Mouse (Mus musculus): ENCODE results near the gene Dock4. TPM values are rescaled to one million over a fixed set of nuclear protein-coding genes. Genes with fewer than 3 reads are reported as not detected.

Gene Dock4
- total RNA-seq, 2 experiments from 2014 or later, result 253 to 265 TPM

GRCm38 (mm10) chr12:40657229-40657885 is 211.6 kb downstream of the Dock4 start:
- Histone ChIP-seq H3K27ac (peak overlapping the region; percentile 55; the same call in 1 of the 2 replicates), H3K4me3 (no peak overlapping the region)
- no peak for TF ChIP-seq CTCF (conservative IDR thresholded peaks at IDR 0.05)
- DNase-seq (ENCODE audit: low spot score in 2 of 2), result no peak

DNA sequence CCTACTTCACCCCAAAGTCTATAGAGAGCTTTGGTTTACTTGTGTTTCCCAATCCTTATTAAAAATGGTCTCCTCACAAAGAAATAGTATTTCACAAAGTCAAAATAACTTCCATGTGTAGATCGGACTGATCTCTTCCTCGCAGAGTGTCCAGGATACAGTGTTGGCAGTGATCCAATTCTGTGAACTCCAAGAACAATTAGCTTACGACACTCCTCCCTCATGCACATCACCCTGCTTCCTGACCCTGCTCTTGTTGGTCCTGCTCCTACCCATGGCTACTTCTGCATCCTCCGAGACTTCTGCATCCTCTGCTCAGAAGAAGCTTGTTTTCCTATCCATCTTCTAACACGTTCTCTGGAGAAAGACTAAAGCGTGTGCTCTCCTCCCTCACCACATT is 213.9 kb downstream of the Dock4 start:
- Histone ChIP-seq H3K4me3 (no peak overlapping the region), H3K27ac (no peak overlapping the region)
- DNase-seq (ENCODE audit: low spot score in 2 of 2), result no peak
- no peak for TF ChIP-seq CTCF (conservative IDR thresholded peaks at IDR 0.05)

DNA sequence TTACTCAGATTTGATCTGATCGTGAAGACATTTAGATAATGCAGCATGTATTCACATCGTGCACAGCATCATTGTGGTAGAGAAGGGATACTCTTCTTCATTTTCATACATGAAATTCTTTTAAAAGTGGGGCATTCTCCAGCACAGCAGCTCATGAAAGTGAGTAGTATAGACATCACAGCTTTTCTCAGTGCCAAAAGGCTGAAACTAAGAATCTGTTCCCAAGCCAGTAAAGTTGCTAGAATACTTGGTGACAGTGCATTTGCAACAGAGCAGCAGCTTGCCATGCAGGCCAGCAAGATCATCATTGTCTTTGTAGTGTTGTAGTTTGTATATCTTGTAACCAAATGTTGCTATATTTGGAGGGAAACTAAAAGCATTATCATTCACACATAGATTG is 223.7 kb downstream of the Dock4 start:
- Histone ChIP-seq H3K27ac (no peak overlapping the region), H3K4me3 (no peak overlapping the region)
- no peak for TF ChIP-seq CTCF (conservative IDR thresholded peaks at IDR 0.05)
- DNase-seq (ENCODE audit: low spot score in 2 of 2), result no peak

DNA sequence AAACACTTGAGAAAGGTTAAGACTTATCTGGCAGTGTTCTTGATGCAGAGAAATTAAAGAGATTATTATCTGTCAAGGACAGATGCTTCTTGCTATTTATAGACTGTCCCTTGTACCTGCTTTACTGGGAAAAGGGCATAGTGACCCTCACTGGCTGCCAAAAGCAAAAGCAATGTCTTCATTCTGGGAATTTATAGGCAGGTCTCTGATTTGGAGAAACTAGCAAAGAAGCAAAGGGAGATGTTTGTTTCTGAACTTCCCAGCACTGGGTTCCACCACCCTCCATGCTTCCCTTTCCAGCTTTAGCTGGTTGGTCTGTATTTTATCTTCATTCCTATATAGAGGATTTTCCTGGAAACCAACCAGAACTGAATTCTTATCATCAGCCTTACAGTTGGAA is 225.0 kb downstream of the Dock4 start:
- H3K27ac ChIP-seq, result no peak overlapping the region
- no peak for TF ChIP-seq CTCF (conservative IDR thresholded peaks at IDR 0.05)
- no peak overlapping the region for H3K4me3 ChIP-seq
- DNase-seq (ENCODE audit: low spot score in 2 of 2), result no peak

DNA sequence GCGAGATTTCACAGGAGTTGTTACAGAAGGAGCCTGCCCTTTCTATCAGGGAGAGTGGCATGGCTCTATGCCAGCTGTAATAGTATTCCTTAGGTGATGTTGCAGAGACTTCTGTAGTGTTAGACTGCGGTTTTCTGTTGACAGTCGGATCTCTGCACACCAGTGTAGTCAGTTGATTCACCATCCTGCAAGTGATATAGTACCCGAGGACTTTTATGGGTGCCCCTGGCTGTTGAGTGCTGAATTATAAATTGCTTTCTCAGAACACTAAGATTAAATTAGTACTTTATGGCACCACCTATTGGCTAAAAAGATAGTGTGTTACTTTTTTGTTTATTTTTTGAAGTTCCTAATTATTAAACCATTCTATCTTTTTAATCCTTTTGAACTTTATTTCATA is 234.0 kb downstream of the Dock4 start:
- TF ChIP-seq CTCF (conservative IDR thresholded peaks at IDR 0.05), result peak; percentile 73
- no peak overlapping the region for H3K27ac ChIP-seq
- DNase-seq (ENCODE audit: low spot score in 2 of 2), result no peak
- H3K4me3 ChIP-seq, result no peak overlapping the region

DNA sequence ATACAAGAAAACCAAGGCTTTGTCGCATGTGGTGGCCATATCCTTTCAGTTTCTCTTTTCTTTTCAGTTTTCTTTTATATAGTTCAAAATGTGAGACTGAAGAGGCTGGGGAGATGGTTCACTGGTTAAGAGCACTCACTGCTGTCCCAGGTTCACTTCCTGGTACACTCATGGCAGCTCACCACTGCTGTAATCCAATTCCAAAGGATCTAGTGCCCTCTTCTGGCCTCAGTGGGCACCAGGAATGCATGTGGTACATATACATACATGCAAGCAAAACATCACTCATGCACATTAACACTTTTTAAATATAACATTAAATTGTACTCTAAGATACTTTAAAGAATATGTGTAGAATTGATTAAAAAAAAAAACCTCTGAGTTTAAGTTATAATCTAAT is 234.8 kb downstream of the Dock4 start:
- peak; percentile 74 for TF ChIP-seq CTCF (conservative IDR thresholded peaks at IDR 0.05)
- no peak overlapping the region for H3K4me3 ChIP-seq
- no peak overlapping the region for H3K27ac ChIP-seq
- no peak for DNase-seq (ENCODE audit: low spot score in 2 of 2)

DNA sequence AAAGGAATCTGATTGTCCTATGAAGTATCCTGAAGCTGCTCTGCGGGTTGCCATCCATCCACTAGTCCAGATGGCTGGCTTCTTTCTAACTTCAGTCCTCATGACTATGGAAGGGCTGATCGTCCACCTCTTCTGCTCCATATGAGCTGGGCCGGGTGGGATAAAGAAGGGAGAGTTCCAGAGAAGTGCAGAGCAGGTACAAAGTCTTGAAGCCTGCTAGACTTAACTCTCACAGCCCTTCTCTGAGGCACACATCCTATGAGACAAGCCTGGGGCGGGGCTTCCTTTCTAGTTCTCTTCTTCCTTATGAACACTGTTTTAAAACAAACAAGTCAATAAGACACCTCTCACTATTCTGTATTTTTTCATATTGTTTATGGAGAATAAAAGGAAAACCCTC is 245.7 kb downstream of the Dock4 start:
- Histone ChIP-seq H3K27ac (no peak overlapping the region), H3K4me3 (no peak overlapping the region)
- no peak for DNase-seq (ENCODE audit: low spot score in 2 of 2)
- TF ChIP-seq CTCF (conservative IDR thresholded peaks at IDR 0.05), result no peak

DNA sequence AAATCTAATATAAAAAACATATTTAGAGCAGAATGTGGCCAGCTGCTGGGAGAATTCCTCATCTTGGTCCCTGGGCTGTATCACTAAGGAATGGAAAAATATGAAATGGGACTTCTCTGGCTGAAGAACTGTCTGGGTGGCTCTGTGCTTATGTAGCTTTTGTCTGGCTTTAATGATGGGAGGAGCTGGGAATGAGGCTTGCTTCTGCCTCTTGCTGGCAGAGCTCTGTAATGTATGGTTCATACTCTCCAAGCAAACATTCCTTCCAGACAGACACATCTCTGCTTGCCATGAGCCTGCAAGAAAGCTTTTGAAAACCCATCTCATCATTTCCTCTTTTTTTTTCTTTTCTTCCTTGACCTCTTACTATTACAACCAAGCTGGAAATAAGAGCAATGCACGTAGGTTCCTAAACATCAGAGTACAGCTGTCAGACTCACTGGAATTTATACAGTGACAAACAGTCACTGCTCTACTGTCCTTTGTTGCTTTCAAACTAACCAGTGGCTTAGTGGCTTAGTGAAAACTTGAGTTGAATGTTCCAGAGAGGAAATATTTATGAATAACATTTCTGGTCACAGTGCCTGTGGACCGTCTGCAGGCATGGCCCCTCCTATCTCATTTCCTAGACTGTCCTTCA is 248.4 kb downstream of the Dock4 start:
- DNase-seq (ENCODE audit: low spot score in 2 of 2), result no peak
- Histone ChIP-seq H3K4me3 (no peak overlapping the region), H3K27ac (no peak overlapping the region)
- no peak for TF ChIP-seq CTCF (conservative IDR thresholded peaks at IDR 0.05)

DNA sequence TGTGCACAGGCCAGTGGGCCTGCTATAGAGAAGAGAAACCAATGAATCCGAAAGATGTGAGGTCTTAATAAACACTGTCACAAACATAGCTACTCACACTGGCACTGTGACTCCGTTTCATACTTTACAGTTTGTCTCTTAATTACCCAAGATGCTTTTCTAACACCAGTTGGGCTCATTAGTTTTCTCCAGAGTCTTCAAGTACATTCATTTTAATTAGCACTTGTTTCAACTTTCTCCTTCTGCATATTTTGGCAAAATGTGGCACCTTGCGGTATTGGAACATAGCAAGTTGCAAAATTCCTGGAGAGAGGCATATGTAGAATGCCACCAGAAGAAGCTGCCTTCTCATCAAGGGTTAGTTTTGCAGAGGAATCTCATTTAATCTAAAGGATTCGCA is 252.6 kb downstream of the Dock4 start:
- Histone ChIP-seq H3K27ac (no peak overlapping the region), H3K4me3 (no peak overlapping the region)
- DNase-seq (ENCODE audit: low spot score in 2 of 2), result peak in 1 of 2 experiments; percentile 21
- TF ChIP-seq CTCF (conservative IDR thresholded peaks at IDR 0.05), result no peak

DNA sequence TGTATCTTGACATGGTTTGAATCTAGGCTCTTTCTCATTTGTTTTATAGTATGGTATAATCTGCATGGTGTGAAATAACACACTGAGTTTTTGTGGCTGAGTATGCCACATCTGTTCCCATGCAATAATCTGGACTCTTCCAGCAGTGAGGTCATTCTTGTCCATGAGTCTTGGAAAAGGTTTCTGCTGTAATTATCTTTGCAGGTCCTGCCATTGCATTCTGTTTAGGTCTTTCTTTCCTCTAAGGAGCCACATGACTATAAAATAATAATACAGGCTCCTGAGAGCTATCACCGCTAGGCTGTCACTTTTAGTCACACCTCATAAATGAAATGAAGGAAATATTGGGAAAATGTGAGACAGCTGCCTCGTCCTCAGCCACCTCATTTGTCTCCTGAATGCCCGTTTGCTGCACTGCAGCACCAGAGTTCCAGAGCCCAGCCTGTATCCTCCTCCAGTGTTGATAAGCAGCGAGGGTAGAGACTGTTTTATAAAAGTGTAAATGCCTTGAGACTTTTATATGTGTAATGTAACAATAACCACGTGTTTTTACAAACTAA is 256.6 kb downstream of the Dock4 start:
- TF ChIP-seq CTCF (conservative IDR thresholded peaks at IDR 0.05), result no peak
- Histone ChIP-seq H3K27ac (no peak overlapping the region), H3K4me3 (no peak overlapping the region)
- DNase-seq (ENCODE audit: low spot score in 2 of 2), result no peak

DNA sequence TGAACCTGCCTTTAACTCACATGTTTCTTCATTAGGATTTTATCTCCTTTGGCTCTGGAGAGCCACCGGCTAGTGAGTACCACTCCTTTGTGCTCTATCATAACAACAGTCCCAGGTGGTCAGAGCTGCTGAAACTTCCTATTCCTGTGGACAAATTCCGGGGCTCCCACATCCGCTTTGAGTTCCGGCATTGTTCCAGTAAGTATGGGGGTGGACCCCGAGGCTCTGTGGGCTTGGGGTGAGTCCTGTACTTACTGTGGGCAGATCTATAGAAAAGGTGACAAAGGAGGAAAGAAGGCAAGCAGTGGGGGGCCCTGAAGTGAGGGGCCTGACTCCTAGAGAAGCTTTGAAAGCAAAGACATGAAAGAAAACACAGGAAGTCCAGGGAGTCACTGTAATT is 258.5 kb downstream of the Dock4 start:
- no peak for TF ChIP-seq CTCF (conservative IDR thresholded peaks at IDR 0.05)
- H3K27ac ChIP-seq, result no peak overlapping the region

GRCm38 (mm10) chr12:40707108-40707507 is 261.4 kb downstream of the Dock4 start:
- Histone ChIP-seq H3K27ac (no peak overlapping the region), H3K4me3 (no peak overlapping the region)
- no peak for DNase-seq (ENCODE audit: low spot score in 2 of 2)
- no peak for TF ChIP-seq CTCF (conservative IDR thresholded peaks at IDR 0.05)

More for the DNA sequence above, 258.5 kb downstream of the Dock4 start:
- no peak overlapping the region for H3K4me3 ChIP-seq
- DNase-seq (ENCODE audit: low spot score in 2 of 2), result no peak

DNA sequence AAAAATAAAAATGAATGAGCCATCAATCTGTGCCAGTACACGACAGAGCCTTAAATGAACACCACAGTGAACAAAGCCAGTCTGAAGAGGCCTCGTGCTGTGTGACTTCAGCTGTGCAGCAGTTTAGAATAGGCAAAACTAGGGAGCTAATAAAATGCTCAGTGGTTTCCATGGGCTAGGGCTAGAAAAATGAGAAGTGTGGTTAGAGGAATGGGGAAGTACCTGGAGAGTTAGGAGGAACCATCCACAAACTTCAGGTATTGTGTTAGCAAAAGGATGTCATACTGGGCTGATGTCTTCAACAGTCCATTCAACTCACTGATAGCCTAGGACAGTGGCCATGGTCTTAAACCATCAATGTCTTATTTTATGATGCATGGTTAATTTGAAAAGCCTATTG is 263.3 kb downstream of the Dock4 start:
- no peak overlapping the region for H3K4me3 ChIP-seq

DNA sequence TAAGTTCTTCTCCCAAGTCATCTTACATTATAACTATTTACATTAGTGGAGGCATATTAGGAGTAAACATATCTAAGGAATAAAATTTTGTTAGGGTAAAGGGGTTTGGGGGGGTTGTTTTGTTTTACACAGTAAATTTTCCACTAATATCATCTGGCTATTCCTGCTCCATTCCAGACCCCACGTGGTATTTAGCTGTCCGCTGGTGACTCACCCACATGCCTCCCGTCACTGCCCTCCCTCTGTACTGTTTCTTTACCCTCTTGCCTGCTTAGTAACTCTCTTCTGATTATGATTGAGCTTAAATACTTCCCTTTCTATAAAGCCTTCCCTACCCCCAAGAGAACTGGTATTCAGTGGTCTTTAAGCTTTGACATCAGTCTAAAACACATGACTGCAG is 266.5 kb downstream of the Dock4 start:
- no peak overlapping the region for H3K4me3 ChIP-seq
- no peak overlapping the region for H3K27ac ChIP-seq
- TF ChIP-seq CTCF (conservative IDR thresholded peaks at IDR 0.05), result no peak
- DNase-seq (ENCODE audit: low spot score in 2 of 2), result no peak

More for the DNA sequence above, 263.3 kb downstream of the Dock4 start:
- no peak for TF ChIP-seq CTCF (conservative IDR thresholded peaks at IDR 0.05)
- no peak overlapping the region for H3K27ac ChIP-seq
- no peak for DNase-seq (ENCODE audit: low spot score in 2 of 2)

All from layer of hippocampus, adult 2 months (tissue).